Mouse (Mus musculus): ENCODE measurements around the gene Mrps18c.

GRCm38 (mm10) chr5:100832680-100833079, 34.3 kb downstream of the Mrps18c start:
- no peak for TF ChIP-seq CTCF (IDR thresholded peaks at IDR 0.05; ENCODE audit: low read depth, low read length)
- TF ChIP-seq EP300 (IDR thresholded peaks at IDR 0.05; ENCODE audit: insufficient read depth, low read depth, low read length): no peak
- no peak for TF ChIP-seq POLR2A (IDR thresholded peaks at IDR 0.05; ENCODE audit: insufficient read depth, low read length)
